Mouse (Mus musculus) gastrocnemius, postnatal 25 days (tissue): ENCODE results near the gene Poldip3. TPM values are rescaled to one million over a fixed set of nuclear protein-coding genes. Genes with fewer than 3 reads are reported as not detected.

ENCODE experiments used
- DNase-seq: peaks from one replicate; pipeline ENCODE4 v3.0.0; 2022
- long read RNA-seq, 2 experiments: library from polyadenylated mRNA; stranded (forward); transcript quantifications; one replicate each; pipeline ENCODE4 v2.0.0; 2021
- total RNA-seq, 2 experiments: library from RNA; stranded (reverse); gene quantifications; 1 replicate in 1 of 2; 2 replicates in 1 of 2; pipeline ENCODE4 v1.2.3; 2021

Gene Poldip3
- 10 to 100 TPM; 16.7 to 16.9 TPM for total RNA-seq
- long read RNA-seq, experiment 1, transcript Poldip3-201 (9 exons, 3,299 nt), result major isoform, 6 of 7 reads
- long read RNA-seq, experiment 1, partial matches to known transcripts, result 1 of 7 reads
- long read RNA-seq, experiment 1, other reads (novel, unspliced or antisense), result 0 of 7 reads
- long read RNA-seq, experiment 2, transcript Poldip3-201 (9 exons, 3,299 nt), result major isoform, 13 of 18 reads
- long read RNA-seq, experiment 2, partial matches to known transcripts, result 4 of 18 reads
- long read RNA-seq, experiment 2, other reads (novel, unspliced or antisense), result 0 of 18 reads

GRCm38 (mm10) chr15:83149196-83150072, at the start of gene Poldip3:
Gene Poldip3, minus strand, starts transcription at chr15:83149384.
- DNase-seq, result peak; percentile 95

- no peak for DNase-seq
Observed at GRCm38 (mm10) chr15:83193413-83193812, 44.2 kb upstream of the Poldip3 start.

- DNase-seq, result no peak
Observed at GRCm38 (mm10) chr15:83182351-83182750, 33.2 kb upstream of the Poldip3 start.

- no peak for DNase-seq
Observed at GRCm38 (mm10) chr15:83181800-83182330, 32.7 kb upstream of the Poldip3 start.

GRCm38 (mm10) chr15:83180004-83180403, 30.8 kb upstream of the Poldip3 start:
- no peak for DNase-seq

GRCm38 (mm10) chr15:83176653-83177052, 27.5 kb upstream of the Poldip3 start:
- no peak for DNase-seq

- DNase-seq, result no peak
Observed at GRCm38 (mm10) chr15:83173914-83174884, 25.0 kb upstream of the Poldip3 start.

- DNase-seq, result no peak
Observed at GRCm38 (mm10) chr15:83172492-83173429, 23.6 kb upstream of the Poldip3 start, which contains the start of gene Cyb5r3. Gene Cyb5r3, minus strand, starts transcription at chr15:83172592.

GRCm38 (mm10) chr15:83171712-83172481, 22.7 kb upstream of the Poldip3 start:
- DNase-seq, result peak; percentile 98

GRCm38 (mm10) chr15:83170956-83171659, 21.9 kb upstream of the Poldip3 start:
- no peak for DNase-seq

GRCm38 (mm10) chr15:83169772-83170722, 20.9 kb upstream of the Poldip3 start:
- DNase-seq, result peak; percentile 43

GRCm38 (mm10) chr15:83168875-83169771, 19.9 kb upstream of the Poldip3 start:
- DNase-seq, result no peak

GRCm38 (mm10) chr15:83168311-83168710, 19.1 kb upstream of the Poldip3 start:
- no peak for DNase-seq

- DNase-seq, result no peak
Observed at GRCm38 (mm10) chr15:83167550-83168065, 18.4 kb upstream of the Poldip3 start.

- no peak for DNase-seq
Observed at GRCm38 (mm10) chr15:83167126-83167525, 17.9 kb upstream of the Poldip3 start.

GRCm38 (mm10) chr15:83166642-83167041, 17.5 kb upstream of the Poldip3 start:
- DNase-seq, result peak; percentile 62
